Mouse (Mus musculus): ENCODE measurements around the gene Ankmy1.

Gene Ankmy1

DNA sequence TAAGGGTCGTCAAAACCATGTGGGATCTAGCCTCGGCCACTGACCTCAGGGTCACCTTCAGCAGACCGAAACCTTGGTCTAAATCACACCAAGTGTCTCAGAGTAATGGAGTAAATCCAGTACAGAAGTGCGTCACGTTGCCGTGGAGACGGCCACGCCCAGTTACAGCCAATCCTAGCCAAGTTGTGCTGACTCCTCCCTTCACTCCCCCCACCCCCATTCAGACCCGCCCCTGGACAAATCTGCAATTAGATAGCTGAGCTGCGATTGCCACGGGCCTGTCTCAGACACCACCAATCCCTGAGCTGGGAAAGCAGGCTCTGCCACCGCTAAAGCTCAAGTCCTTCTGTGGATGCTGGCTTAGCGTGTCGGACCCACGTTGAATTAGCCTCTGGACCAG lies at the start of gene Ankmy1:
Gene Ankmy1 (minus strand): TSS at position 121 of the 400 bp plus-strand sequence.
- DNase-seq (ENCODE audit: low spot score), result no peak

DNA sequence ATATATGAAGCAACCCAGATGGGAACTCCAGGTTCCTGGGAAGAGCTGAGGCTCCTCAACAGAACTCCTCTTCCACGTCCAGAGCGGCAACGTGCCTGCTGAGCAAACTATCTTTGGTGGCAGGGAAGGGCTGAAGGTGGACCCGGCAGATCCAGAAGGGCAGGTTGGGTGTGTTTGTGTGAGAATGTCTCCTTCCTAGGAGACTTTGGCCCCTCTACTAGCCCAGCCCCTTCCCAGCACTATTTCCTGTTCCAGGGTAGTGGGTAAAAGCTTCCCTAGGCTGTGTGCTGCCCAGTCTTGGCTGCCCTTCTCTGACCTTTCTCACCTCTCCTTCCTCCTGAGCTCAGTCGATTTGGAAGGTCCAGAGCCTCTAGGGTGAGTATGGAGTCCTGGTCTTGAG lies 47.9 kb upstream of the Ankmy1 start, which contains the start of gene Gpr35:
Gene Gpr35 (plus strand): TSS at position 259 of the 400 bp plus-strand sequence.
- DNase-seq (ENCODE audit: low spot score), result no peak

DNA sequence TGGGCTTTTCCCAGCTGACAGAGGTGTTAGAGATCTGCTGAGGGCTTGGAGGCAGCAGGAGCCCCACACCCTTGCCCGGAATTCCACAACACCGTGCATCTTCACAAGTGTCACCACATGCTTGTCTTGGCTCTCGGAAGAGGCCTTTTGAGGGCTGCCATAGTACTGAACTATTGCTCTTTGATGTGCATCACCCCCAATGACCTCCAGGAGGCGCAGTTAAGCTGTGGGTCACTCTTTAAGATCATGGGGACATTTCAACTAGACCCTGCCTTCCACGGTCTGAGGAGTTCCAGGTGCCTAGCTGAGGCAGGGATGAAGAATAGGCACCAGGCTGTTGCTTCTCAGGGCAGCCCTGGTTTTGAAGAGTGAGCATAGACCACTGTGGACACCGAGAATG lies 46.7 kb upstream of the Ankmy1 start:
- DNase-seq (ENCODE audit: low spot score), result no peak

DNA sequence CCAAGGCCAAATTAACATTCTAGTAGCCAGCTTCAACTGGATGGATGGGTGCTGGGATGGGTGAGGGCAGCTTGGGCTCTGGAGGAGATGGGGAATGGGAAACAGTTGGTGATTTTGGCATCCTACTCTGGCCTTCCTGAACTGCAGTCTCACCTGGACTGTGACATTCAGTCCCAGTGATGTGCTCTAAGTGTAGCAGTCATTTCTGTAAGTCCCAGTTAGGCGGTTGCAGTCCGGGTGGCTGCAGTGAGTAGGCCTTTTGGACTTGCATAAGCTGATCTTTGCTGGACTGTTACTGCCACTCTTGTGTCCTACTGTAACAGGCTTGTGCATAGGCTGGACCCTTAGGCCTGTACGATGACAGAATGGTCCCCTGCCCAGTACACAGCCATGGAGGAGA lies 45.3 kb upstream of the Ankmy1 start:
- no peak for DNase-seq (ENCODE audit: low spot score)

DNA sequence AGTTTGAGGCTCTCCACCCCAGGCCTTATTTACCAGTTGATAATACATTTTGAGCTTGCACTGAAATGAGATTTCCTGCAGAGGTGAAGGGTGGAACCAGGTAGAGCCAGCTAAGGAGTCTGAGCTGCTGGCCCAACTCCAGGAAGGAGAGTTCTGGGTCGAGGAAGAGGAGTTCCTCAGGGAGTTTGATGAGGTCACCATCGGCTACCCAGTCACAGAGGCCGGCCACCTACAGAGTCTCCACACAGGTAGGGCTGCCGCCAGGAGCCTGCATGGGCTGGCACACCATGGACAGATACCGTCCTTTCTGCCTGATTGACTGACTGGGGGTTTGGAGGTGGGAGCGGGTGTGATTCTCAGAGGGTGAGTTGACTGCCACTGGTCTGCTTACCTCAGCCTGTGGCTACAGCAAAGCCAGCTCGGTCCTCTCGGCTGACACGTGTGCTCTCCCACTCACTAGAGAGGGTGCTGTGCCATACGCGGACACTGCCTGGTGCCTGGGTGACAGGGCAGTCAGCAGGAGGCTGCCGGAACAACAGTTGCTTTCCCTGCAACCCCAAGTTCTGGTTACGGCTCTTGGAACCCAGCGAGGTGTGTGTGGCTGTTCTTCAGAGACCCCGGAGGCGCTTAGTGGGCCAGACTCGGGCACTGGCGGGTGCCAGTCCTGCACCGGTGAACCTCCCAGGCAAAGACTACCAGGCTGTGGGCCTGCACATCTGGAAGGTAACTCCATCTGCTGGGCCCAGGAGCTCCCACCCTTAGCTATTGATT lies 40.7 kb upstream of the Ankmy1 start:
- DNase-seq (ENCODE audit: low spot score), result no peak

DNA sequence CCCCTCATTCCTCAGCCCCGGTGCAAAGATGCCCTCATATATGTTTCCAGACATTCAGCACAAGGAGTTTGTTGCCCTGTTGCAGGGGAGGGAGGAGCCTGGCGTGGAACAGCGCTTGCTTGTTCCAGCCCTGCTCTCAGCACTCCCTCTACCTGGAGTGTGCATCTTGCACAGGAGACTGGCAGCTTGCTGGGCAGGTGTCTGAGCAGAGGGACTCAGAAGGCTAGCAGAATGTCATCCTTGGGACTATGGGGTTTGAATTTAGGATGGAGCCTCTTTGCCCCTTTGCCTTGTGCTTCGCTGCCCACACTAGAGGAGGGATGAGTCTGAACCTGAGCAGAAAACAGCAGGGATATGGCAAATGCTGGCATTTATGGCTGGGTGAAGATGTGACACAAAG lies 37.0 kb upstream of the Ankmy1 start:
- no peak for DNase-seq (ENCODE audit: low spot score)

DNA sequence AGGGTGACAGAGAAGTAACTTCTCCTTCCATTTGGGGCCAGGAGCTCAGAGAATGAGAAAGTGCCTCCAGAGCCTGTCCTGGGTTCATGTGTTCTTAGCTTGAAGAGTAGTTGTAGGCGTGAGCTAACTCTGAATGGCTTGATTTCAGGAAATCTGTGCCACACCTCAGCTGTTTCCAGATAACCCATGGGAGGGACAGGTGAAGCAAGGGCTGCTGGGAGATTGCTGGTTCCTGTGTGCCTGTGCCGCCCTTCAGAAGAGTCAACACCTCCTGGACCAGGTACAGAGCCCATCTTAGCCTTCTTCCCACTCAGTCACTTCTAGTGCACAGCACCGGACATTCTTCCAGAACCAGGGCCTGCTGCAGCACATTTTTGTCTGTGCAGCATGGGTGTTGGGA lies 35.1 kb upstream of the Ankmy1 start:
- no peak for DNase-seq (ENCODE audit: low spot score)

DNA sequence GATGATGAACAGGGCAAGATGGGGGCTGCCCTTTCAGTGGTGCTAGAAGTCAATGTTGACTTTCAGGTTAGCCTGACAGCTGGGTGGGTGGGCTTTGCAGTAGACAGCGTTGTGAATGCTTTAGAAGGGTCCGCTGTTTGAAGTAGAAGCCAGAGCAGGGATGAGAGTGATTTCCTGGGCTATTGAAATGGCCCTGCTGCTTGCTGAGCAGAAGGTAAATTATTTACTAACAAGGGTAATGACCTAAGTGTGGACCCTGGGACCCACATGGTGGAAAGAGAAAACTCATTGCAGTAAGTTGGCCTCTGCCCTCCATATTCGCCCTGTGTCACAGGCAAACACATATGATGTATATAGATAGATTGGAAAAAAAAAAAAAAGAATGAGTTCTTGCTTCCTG lies 33.8 kb upstream of the Ankmy1 start:
- no peak for DNase-seq (ENCODE audit: low spot score)

DNA sequence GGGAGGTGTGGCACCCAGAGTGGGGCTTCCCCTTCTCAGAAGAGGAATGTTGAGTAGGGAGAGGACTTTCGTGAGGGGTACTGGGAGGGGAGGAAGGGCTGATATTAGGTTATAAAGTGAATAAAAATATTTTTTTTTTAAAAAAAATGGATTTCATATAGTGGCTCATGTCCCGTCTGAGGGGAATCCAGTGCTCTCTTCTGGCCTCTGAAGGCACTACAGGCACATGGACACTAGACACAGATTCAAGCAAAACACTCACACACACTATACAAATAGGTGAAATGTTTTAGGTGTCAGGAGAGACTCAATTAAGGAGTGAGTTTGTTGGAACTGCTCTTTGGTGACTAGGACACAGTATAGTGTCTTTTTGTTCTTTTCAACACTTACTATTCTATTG lies 33.3 kb upstream of the Ankmy1 start:
- DNase-seq (ENCODE audit: low spot score), result no peak

DNA sequence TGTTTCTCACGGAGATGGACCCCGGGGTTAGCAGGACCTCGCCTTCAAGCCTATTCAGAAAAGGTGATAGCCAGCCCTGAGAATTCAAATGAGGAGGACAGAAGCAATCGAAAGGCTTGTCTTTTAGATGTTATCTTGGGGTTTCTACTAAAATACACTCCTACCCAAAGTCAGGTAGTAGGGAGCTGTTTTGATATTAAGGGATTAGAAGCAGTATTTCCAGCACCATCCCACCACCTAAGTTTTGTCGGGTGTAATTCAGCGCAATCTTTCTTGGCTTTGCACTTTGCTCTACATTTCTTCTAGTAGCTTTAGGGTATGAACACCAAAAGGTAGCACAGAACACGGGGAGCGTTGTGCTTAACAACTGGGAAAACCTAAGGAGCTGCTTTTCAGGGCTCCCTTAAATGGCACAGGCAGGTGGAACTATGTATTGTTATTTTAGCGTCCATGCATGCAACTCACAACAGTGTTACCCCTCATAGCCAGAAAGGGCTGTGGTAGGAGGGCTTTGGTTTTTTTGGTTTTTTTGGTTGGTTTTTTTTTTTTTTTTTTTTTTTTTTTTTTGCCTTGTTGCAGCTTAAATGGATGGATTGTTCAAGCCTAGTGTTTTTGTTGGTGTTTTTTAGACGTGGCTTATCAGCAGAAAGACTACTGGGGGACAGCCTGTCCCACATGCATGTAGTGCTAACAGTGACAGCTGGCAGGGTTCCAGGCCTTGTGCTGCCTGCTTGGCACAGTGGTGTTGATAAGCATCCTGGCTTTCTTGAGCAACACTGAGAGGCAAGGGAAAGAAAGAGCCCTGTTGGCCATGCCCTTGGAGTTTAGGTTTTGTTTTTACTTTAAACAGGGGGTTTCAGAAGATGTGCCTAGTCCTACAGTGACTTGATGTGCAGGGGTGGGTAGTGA lies 32.6 kb upstream of the Ankmy1 start:
- no peak for DNase-seq (ENCODE audit: low spot score)

DNA sequence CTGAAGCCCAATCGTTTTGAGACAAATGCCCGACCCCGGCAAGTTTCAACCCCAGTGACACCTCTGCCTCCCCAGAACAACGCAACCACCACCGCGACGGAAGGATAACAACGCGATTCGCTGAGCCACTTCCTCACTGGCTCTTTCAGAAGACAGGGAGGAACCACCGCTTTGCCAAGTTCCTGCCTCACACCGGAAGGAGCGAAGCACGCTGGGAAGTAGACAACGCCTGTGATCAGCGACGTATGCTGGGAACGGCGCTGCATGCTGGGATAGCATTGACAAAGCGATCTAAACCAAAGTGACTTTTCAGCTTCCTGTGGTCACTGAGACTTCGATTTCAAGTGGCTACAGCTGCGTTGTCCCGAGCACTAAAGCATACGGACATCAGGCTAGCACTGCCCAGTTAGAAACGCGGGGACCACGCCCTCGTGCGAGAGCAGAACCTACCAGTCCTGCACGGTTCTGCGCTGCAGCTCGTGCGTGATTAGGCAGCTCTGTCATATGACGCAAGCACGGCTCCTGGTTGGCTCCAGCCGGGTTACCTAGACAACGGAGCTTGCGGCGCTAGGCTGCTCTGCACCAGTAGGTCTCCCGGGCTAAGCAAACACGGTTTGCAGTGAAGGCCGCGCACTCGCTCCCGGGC lies 31.6 kb upstream of the Ankmy1 start, which contains the start of gene Capn10:
Gene Capn10 (plus strand): TSS at position 195 of the 646 bp plus-strand sequence.
- peak; percentile 57 for DNase-seq (ENCODE audit: low spot score)

DNA sequence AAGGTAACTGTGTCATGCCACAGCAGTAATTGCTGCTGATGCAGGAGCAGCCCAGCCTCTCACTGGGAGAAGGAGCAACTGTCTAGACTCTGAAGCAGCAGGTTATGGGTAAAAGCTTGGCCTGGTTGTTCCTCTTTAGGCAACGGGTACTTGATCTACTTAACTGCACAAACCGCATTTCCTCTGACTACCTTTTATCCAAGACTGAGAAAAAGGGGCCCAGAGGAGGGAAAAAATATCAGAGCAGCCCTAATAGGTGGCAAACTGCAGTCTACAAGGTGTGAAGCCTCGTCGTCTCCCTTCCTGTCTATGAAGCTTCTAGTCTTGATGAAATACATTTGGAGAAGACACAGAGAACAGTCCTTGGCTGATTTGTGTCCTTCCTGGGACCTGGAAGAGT lies 30.9 kb upstream of the Ankmy1 start:
- DNase-seq (ENCODE audit: low spot score), result no peak

DNA sequence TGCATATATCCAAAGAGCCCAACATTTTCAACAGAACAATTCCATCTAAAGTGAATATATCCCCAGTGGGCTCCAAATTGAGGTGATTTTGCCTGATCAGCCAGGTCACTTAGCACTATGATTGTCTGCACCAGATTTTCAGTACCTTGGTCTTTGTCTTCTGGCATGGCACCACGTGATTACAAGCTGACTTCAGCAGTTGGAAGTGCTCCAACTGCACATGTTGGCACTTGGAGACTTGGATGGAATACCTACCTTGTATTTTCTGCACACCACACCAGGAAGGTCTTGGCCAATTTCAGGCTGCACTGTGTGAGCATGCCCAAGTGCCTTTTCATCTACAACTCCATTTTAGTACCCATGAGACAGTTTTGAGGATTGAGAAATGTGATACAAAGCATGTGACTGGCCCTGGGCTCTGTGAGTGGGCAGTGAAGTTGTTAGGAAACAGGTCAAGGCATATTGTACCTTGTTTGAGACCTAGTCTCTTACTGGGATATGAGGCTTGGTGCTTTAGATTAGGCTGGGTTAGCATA lies 27.5 kb upstream of the Ankmy1 start:
- no peak for DNase-seq (ENCODE audit: low spot score)

DNA sequence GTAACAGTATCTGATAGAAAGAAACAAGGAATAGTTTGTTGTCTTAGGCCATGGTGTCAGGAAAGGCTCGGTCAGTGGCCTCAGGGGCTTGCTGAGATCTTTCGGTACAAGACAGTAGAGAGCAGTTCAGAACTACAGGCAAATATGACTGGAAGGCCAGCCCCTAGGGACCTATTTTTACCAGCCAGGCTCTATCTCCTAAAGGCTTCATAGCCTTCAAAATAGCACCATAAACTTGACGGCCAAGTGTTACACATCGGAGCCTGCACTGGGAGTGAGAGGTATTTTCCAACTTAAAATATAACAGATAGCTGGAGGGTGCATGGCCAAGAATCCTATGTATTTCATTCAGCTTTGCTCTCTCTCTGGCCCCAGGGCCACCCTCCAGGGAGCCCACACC lies 18.8 kb upstream of the Ankmy1 start:
- no peak for DNase-seq (ENCODE audit: low spot score)

DNA sequence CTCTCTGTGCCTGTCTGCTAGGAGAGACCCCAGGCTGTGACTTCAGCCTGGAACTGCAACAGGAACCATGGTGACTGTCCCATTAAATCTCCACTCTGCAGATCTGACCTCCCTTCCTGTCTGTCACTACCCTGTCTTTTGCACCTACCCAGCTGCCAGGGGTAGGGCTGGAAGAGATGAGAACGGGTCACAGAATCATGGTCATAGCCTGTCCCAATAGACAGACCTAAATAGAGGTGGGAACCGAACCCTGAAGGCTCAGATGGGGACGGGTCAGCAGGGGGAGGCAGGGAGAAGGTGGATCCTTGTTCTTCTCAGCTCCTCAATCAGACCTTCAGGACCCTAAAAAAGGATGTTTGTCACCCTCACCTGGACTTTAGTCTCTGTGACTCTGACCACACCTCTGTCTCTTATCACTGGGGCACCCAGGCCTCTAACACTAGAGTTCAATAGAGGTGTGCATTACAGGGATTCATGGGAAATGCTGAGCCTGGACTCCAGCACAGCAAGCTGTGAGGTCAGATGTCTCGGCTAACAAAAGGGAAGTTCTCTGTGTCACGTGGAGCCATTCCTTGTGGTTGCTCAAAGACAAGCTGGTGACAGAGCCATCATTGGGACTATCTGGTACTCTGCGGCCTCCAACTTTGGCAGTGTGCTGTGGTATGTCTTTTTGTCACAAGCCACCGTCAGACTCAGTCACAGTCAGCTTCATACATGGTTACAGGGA lies 17.9 kb upstream of the Ankmy1 start:
- no peak for DNase-seq (ENCODE audit: low spot score)

DNA sequence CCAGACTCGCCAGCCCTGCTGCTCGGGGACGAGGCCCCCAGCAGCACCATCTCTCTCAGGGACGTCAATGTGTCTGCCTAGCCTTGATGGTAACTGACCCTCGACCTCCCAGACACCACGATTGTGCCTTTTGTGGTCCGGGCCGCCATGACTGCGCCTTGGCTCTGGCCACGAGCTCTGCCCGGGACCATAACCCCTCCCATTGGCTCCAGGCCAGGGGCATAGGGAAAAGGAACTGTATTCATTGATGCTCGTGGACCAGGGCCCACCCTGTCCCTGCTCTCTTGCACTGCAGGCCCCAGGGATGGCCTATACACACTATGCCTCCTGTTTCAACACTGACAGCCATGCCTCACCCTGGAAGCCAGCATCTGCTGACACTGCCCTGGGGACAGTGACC lies 17.1 kb upstream of the Ankmy1 start:
- no peak for DNase-seq (ENCODE audit: low spot score)

DNA sequence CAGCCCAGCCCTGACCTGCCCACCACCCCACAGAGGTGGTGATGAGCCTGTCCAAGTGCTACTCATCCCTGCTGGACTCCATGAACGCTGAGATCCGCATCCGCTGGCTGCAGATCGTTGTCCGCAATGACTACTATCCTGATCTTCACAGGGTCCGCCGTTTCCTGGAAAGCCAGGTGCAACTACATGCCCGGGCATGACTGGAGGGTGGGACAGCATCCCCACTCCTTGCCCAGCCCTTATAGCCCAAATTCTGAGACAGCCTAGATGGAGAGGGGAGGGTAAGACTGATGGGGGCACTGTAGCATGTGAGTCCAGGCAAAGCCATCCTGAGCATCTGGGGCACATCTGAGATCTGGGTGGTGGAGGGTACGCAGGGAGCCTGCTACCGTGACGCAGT lies 16.4 kb upstream of the Ankmy1 start:
- DNase-seq (ENCODE audit: low spot score), result no peak

DNA sequence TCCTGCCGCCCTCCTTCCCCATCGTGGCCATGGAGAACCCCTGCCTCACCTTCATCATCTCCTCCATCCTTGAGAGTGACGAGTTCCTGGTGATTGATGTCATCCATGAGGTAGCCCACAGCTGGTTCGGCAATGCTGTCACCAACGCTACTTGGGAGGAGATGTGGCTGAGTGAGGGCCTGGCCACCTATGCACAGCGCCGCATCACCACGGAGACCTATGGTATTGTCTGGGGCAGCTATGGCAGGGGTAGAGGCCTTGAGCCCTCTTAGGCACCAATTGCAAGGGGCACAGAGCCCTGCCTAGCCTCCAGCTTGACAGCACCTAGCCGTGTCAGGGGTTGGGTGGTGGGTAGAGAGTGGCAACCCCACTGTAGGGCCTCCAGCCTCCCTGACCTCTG lies 14.0 kb upstream of the Ankmy1 start:
- DNase-seq (ENCODE audit: low spot score), result no peak

DNA sequence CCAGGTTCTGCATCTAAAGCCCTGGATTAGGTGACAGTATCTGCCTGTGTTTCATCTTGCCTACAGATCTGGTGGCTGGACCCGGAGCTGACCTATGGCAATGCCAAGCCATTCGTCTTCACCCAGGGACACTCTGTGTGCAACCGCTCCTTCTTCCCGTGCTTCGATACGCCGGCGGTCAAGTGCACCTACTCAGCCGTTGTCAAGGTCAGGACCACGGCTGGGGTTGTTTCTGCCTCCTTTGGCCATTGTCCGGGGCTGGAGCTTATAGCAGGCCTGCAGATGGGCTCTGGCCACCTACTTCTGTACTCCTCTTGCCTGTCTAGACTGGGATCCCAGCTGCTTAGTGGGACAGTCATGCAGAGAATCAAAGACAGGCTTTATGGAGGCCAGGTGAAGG lies 12.3 kb upstream of the Ankmy1 start:
- no peak for DNase-seq (ENCODE audit: low spot score)

DNA sequence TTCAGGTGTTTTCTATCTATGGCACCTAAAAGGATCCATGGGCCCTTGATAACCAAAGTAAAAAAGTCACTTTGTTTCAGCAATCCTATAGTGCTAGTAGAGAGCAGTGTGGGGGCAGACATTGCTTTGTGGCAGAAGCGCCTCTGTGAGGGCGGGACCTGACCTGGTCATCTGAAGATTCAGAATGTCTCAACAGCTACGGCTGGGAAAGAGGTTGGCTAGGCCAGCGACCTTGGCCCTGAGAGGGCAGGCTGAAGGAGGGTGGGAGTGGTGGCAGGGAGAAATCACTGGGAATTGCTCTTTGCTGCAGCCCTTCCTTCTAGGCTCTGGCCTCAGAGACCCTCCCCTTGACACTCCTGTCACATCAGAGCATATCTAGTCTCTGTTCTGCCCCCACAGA lies 11.5 kb upstream of the Ankmy1 start:
- DNase-seq (ENCODE audit: low spot score), result no peak

DNA sequence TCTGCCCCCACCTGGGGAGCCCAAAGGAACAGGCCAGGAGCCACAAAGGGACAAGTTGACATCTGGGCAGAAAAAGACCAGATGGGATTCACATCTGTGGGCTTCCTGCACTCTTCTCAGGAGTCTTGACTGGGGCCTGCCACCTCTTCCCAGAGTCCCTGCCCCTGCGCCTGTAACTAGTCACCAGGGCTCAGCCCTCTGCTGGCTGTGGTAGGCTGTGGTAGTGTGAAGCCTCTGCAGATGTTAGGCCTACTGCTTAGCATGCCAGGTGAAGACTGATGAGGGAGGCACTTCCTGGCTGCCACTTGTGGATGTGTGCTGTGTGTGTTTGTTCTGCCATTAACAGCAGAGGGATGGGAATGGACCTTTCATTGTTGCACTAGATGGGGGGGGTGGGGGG lies 9.6 kb upstream of the Ankmy1 start:
- no peak for DNase-seq (ENCODE audit: low spot score)

DNA sequence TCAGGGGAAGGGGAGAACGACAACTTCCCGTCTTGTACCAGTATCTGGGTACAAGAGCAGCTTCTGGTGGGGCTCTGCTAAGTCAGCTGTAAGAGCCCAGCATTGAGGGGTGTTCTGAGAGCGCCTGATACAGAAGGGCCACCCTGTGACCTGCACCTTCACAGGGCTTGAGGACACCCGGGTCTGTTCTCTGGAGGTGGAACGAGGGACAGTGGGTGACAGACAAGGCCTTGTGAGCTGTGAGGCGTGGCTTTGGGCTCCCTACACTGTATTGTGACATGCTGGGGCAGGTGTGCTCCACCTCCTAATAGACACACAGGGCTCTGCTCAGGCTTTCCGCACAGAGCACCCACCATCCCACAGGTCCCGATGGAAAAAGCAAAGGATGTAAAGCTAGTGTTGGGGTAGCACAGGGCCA lies 9.0 kb upstream of the Ankmy1 start:
- DNase-seq (ENCODE audit: low spot score), result no peak
